Mouse (Mus musculus): ENCODE measurements around the gene Srebf1.

- TF ChIP-seq CTCF (IDR thresholded peaks at IDR 0.05; ENCODE audit: control insufficient read depth, insufficient read depth, insufficient read length) = no peak
- no peak for TF ChIP-seq MAX (IDR thresholded peaks at IDR 0.05)
- TF ChIP-seq USF1 (IDR thresholded peaks at IDR 0.05; ENCODE audit: low read depth) = no peak
- TF ChIP-seq CEBPB (IDR thresholded peaks at IDR 0.05; ENCODE audit: low read depth) = no peak
- TF ChIP-seq MYOG (IDR thresholded peaks at IDR 0.05; ENCODE audit: control insufficient read depth, extremely low read depth, insufficient read length) = no peak
Observed at GRCm38 (mm10) chr11:60160454-60161114, 61.8 kb downstream of the Srebf1 start.

All from C2C12 (cell line).